Mouse (Mus musculus): Measurements from ENCODE around the gene Ptpn20. TPM values are rescaled to one million over a fixed set of nuclear protein-coding genes. Genes with fewer than 3 reads are reported as not detected.

The Ptpn20 gene
- total RNA-seq, 1 experiment from 2014 or later = not detected

DNA sequence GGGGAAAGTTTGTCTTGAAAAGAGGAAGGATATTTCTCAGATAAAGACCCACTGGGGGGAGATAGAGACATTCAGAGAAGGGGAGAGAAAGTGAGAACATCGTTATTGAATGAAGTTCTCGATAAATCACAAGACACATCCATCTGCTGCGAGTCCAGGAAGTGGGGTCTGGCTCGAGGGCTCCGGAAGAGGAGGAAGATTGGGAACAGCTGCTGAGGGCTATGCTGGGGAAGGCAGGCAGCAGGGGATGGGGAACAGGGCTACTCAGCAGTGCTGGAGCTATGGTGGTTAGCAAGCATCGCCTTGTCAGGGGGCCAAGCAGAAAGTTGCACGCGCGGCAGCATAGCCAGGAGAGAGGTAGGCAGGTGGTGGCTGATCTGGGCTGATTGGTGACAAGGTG lies 73.1 kb downstream of the Ptpn20 start:
- ATAC-seq (replicated peaks in 1 of 2; ENCODE audit: insufficient read depth in 1 of 2, low FRiP score in 2 of 2, low TSS enrichment in 1 of 2, low read depth in 1 of 2, poor library complexity in 2 of 2, severe bottlenecking in 2 of 2) = no peak

GRCm38 (mm10) chr14:33666301-33666700 lies 77.3 kb downstream of the Ptpn20 start:
- ATAC-seq (replicated peaks in 1 of 2; ENCODE audit: insufficient read depth in 1 of 2, low FRiP score in 2 of 2, low TSS enrichment in 1 of 2, low read depth in 1 of 2, poor library complexity in 2 of 2, severe bottlenecking in 2 of 2) = no peak

- no peak for ATAC-seq (replicated peaks in 1 of 2; ENCODE audit: insufficient read depth in 1 of 2, low FRiP score in 2 of 2, low TSS enrichment in 1 of 2, low read depth in 1 of 2, poor library complexity in 2 of 2, severe bottlenecking in 2 of 2)
These were observed 80.9 kb downstream of the Ptpn20 start for GRCm38 (mm10) chr14:33669891-33670290.

DNA sequence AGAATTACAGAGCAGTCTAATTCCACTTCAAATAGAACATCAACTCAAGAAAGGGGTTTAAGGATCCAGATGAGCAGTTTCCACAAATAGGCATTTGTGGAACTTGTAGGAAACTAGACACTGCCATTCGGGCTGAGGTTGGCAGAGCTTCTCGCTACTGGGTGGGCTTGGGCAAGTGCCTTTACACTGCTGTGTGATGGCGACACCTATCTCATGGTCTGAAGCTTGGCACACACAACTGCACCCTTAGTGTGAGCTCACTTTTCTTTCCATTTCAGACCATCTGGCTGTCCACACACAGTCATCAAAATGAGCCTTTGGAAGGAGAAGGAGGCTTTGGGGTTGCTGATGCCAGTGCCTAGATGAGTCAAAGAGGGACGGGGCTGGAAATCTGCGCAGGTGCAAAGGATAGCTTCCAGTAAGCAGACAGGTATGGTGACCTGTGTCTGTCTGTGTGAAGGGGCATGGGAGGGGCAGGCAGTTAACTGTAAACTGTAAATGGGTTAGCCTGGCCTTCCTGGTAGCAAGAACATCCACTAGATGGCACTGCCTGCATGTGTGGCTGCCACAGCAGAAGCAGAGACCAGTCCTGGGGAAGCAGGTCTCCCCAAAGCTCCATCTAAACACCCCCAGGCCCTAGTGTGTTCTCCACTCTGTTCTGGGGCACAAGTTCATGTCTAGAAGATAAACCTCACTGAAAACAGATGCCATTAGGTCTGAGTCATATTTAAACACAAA lies 84.5 kb downstream of the Ptpn20 start:
- ATAC-seq (replicated peaks in 1 of 2; ENCODE audit: insufficient read depth in 1 of 2, low FRiP score in 2 of 2, low TSS enrichment in 1 of 2, low read depth in 1 of 2, poor library complexity in 2 of 2, severe bottlenecking in 2 of 2) = no peak

DNA sequence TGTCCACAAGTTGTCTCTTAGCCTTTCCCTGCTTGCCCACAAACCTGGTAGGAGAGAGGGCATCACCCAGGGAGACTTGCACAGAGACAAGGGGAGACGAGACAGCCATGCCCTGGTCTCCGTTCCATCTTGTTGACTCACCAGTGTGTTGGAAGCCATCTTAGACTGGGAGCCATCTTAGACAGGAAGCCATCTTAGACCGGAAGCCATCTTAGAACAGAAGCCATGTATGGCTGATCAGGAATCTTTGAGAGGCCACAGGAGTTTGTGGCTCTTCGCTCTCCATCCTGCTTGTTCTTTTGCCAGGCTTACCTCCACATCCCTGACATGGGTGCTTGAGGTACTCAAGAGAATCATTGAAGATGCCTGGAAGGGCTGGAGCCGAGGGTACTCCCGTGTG lies 89.0 kb downstream of the Ptpn20 start:
- no peak for ATAC-seq (replicated peaks in 1 of 2; ENCODE audit: insufficient read depth in 1 of 2, low FRiP score in 2 of 2, low TSS enrichment in 1 of 2, low read depth in 1 of 2, poor library complexity in 2 of 2, severe bottlenecking in 2 of 2)

- no peak for ATAC-seq (replicated peaks in 1 of 2; ENCODE audit: insufficient read depth in 1 of 2, low FRiP score in 2 of 2, low TSS enrichment in 1 of 2, low read depth in 1 of 2, poor library complexity in 2 of 2, severe bottlenecking in 2 of 2)
These were observed 89.7 kb downstream of the Ptpn20 start for GRCm38 (mm10) chr14:33678740-33679139.

DNA sequence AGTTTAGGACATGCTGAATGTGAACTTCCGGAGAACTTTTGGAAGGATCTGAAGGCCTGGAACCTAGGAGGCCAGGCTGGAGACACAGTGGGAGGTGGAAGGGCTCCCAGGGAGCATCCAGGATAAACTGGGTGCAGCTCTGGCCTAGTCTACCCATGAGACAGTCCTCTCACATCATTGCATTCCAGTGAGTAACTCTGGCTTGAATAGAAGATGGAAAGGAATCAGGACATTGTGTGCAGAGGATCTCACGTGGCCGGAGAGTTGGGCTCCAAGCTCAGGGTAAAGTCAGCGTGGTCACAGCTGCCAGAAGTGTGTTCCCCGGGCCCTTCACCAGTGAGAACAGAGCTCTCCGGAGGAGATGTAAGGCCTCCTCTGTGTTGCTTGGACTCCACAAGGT lies 91.6 kb downstream of the Ptpn20 start:
- ATAC-seq (replicated peaks in 1 of 2; ENCODE audit: insufficient read depth in 1 of 2, low FRiP score in 2 of 2, low TSS enrichment in 1 of 2, low read depth in 1 of 2, poor library complexity in 2 of 2, severe bottlenecking in 2 of 2) = no peak

DNA sequence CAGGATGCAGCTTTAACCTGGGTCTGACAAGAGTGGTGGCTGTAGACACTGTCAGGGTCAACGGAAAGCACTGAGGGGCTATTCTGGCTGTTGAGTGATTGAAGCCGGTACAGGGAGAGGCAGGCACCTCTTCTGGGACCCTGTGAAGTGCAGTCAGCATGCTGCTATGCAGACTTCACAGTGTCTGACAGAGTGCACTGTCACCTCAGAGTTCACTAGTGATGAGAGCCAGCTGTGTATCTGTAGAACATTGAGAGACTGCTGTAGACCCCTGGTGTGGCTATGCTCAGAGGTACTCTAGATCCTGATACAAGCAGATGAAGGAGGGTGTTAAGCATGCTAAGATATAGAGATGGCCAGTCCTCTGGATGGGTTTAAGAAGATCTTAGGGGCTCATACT lies 93.8 kb downstream of the Ptpn20 start:
- no peak for ATAC-seq (replicated peaks in 1 of 2; ENCODE audit: insufficient read depth in 1 of 2, low FRiP score in 2 of 2, low TSS enrichment in 1 of 2, low read depth in 1 of 2, poor library complexity in 2 of 2, severe bottlenecking in 2 of 2)

DNA sequence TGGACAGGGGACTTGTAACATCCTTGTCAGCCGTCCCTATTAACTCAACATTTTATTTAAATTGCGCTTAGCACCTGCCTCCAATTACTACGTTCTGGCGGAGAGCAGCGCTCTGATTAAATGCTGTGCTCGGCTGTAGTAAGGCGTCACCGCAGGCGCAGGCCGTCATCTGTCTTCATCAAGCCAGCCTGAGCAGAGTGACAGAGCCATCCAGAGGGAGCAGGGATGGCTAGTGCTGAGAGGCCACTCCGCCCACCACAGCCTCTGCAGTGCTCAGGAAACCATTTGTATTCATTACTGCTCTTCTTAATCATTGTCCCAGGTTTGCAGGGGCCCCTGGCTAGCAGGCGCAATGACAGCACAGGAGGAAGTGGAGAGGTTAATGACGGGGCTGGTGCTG lies 94.7 kb downstream of the Ptpn20 start:
- no peak for ATAC-seq (replicated peaks in 1 of 2; ENCODE audit: insufficient read depth in 1 of 2, low FRiP score in 2 of 2, low TSS enrichment in 1 of 2, low read depth in 1 of 2, poor library complexity in 2 of 2, severe bottlenecking in 2 of 2)

DNA sequence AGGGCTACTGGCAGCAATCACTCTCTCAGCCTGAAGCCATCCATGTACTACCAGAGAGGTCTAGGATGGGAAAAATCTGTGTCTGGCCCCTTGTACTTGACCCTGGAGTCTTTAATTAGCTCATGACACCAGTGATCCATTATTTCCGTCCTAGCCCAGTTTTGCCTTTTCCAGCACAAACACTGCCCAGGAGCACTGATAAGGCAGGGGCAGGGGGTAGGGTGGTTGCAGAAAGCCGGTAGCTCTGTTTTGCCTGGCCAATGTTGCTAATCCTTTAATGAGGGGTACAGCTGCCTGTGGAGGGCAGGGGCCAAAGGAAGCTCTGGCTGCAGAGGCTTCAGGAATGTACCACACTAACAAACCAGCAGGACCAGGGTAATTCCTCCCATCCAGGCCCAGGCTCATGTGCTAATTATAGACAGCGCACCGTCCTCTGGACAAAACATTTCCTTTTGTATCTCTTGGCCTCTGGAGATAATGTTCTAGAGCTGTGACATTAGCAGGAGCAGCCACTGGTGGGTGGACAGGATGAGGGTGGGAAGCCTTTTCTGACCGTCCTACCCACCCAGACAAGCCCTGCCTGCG lies 98.5 kb downstream of the Ptpn20 start:
- no peak for ATAC-seq (replicated peaks in 1 of 2; ENCODE audit: insufficient read depth in 1 of 2, low FRiP score in 2 of 2, low TSS enrichment in 1 of 2, low read depth in 1 of 2, poor library complexity in 2 of 2, severe bottlenecking in 2 of 2)

DNA sequence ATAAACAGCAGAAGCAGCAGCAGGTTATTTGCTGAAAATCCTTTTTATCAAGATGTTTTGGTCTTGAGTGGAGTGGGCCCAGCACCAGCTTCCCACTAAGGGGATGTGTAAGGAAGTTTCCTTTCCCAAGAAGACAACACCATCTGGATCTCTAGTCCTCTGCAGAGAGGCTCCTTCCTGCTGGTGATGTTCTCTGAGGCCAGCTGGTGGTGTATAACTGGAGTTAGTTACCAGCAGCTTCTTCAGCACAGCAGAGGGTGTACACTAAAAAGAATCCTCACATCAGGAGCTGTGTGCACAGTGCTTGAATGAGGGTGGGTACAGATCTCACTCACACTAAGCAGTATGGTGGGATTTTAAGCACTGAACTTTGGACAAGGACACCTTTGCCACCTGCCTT lies 100.0 kb downstream of the Ptpn20 start:
- ATAC-seq (replicated peaks in 1 of 2; ENCODE audit: insufficient read depth in 1 of 2, low FRiP score in 2 of 2, low TSS enrichment in 1 of 2, low read depth in 1 of 2, poor library complexity in 2 of 2, severe bottlenecking in 2 of 2) = no peak

Other genes with a start within 250 kb of the Ptpn20 start
- 69.9 and 89.5 TPM in 2 replicates for gene Mapk8, start 142.0 kb upstream of the Ptpn20 start, total RNA-seq (2017)
- gene Frmpd2, start 117.5 kb upstream of the Ptpn20 start, total RNA-seq (2017) = not detected in 2 replicates

All from hematopoietic stem cell, adult 5-6 weeks (primary cell).